Mouse (Mus musculus): ENCODE results near the gene Tac4. TPM values are rescaled to one million over a fixed set of nuclear protein-coding genes. Genes with fewer than 3 reads are reported as not detected.
A peak's percentile ranks its signal among the peaks of the same experiment; 100 is the strongest.

Tac4 gene
- polyA plus RNA-seq, 1 experiment: 0.44 TPM

- TF ChIP-seq CTCF (IDR thresholded peaks at IDR 0.05; ENCODE audit: extremely low read depth, insufficient read depth, insufficient read length, insufficient replicate concordance) (no peak), POLR2A (IDR thresholded peaks at IDR 0.05; ENCODE audit: low read depth, low read length) (peak; percentile 58; the same call in 1 of the 2 replicates)
- Histone ChIP-seq H3K4me3 (ENCODE audit: extremely low read depth, insufficient read depth, insufficient read length) (peak overlapping the region; percentile 90), H3K4me1 (ENCODE audit: control insufficient read depth, insufficient read depth, insufficient read length) (peaks cover 8% of the 10 kb centered on the region), H3K36me3 (ENCODE audit: control insufficient read depth, insufficient read depth, low read length) (peaks cover 9% of the 10 kb centered on the region), H3K27ac (ENCODE audit: insufficient read depth, low read length) (peak overlapping the region; percentile 91), H3K27me3 (ENCODE audit: control insufficient read depth, insufficient read depth, low read length) (no peaks in the 10 kb centered on the region)
- under 1% methylated on average over 37 of the region's 37 CpGs for WGBS
- peak; percentile 96 for DNase-seq (ENCODE audit: low read depth in 1 of 2, low spot score in 2 of 2)
These were observed 48.2 kb downstream of the Tac4 start for GRCm38 (mm10) chr11:95309510-95310006.

GRCm38 (mm10) chr11:95310007-95310647, 48.8 kb downstream of the Tac4 start, which contains the start of gene Kat7:
Gene Kat7, minus strand, starts transcription at chr11:95310246.
- peak; percentile 97 to 99 for DNase-seq (ENCODE audit: low read depth in 1 of 2, low spot score in 2 of 2)
- Histone ChIP-seq H3K36me3 (ENCODE audit: control insufficient read depth, insufficient read depth, low read length) (peaks cover 9% of the 10 kb centered on the region), H3K4me1 (ENCODE audit: control insufficient read depth, insufficient read depth, insufficient read length) (peaks cover 8% of the 10 kb centered on the region), H3K27me3 (ENCODE audit: control insufficient read depth, insufficient read depth, low read length) (no peaks in the 10 kb centered on the region), H3K4me3 (ENCODE audit: extremely low read depth, insufficient read depth, insufficient read length) (peak within 1 kb of the TSS; percentile 90), H3K27ac (ENCODE audit: insufficient read depth, low read length) (peak within 1 kb of the TSS; percentile 91)
- TF ChIP-seq CTCF (IDR thresholded peaks at IDR 0.05; ENCODE audit: extremely low read depth, insufficient read depth, insufficient read length, insufficient replicate concordance): no peak
- TF ChIP-seq POLR2A (IDR thresholded peaks at IDR 0.05; ENCODE audit: low read depth, low read length): no peak
- WGBS: under 1% methylated on average over 42 of the region's 42 CpGs

- H3K4me3 ChIP-seq (ENCODE audit: extremely low read depth, insufficient read depth, insufficient read length): peak overlapping the region; percentile 62
- H3K27ac ChIP-seq (ENCODE audit: insufficient read depth, low read length): peak overlapping the region; percentile 72
- peaks cover 8% of the 10 kb centered on the region for H3K4me1 ChIP-seq (ENCODE audit: control insufficient read depth, insufficient read depth, insufficient read length)
- H3K36me3 ChIP-seq (ENCODE audit: control insufficient read depth, insufficient read depth, low read length): peaks cover 5% of the 10 kb centered on the region; the same call in 1 of the 2 replicates
- 6% methylated on average over 17 of the region's 17 CpGs for WGBS
- TF ChIP-seq CTCF (IDR thresholded peaks at IDR 0.05; ENCODE audit: extremely low read depth, insufficient read depth, insufficient read length, insufficient replicate concordance) (no peak), POLR2A (IDR thresholded peaks at IDR 0.05; ENCODE audit: low read depth, low read length) (no peak)
- H3K27me3 ChIP-seq (ENCODE audit: control insufficient read depth, insufficient read depth, low read length): no peaks in the 10 kb centered on the region
- peak in 1 of 2 experiments; percentile 9 for DNase-seq (ENCODE audit: low read depth in 1 of 2, low spot score in 2 of 2)
These were observed 49.5 kb downstream of the Tac4 start for GRCm38 (mm10) chr11:95310648-95311424.

- no peak for TF ChIP-seq POLR2A (IDR thresholded peaks at IDR 0.05; ENCODE audit: low read depth, low read length)
- no peak for TF ChIP-seq CTCF (IDR thresholded peaks at IDR 0.05; ENCODE audit: extremely low read depth, insufficient read depth, insufficient read length, insufficient replicate concordance)
These were observed 50.1 kb downstream of the Tac4 start for GRCm38 (mm10) chr11:95311425-95311807.

GRCm38 (mm10) chr11:95315215-95315955, 54.1 kb downstream of the Tac4 start:
- no peak overlapping the region for H3K4me3 ChIP-seq (ENCODE audit: extremely low read depth, insufficient read depth, insufficient read length)
- no peaks in the 10 kb centered on the region for H3K27me3 ChIP-seq (ENCODE audit: control insufficient read depth, insufficient read depth, low read length)
- no peak overlapping the region for H3K27ac ChIP-seq (ENCODE audit: insufficient read depth, low read length)
- no peak for TF ChIP-seq POLR2A (IDR thresholded peaks at IDR 0.05; ENCODE audit: low read depth, low read length)
- no peak for TF ChIP-seq CTCF (IDR thresholded peaks at IDR 0.05; ENCODE audit: extremely low read depth, insufficient read depth, insufficient read length, insufficient replicate concordance)
- H3K36me3 ChIP-seq (ENCODE audit: control insufficient read depth, insufficient read depth, low read length): no peaks in the 10 kb centered on the region
- peaks cover 5% of the 10 kb centered on the region; the same call in 1 of the 2 replicates for H3K4me1 ChIP-seq (ENCODE audit: control insufficient read depth, insufficient read depth, insufficient read length)
- 76% methylated on average over 7 of the region's 7 CpGs for WGBS
- no peak for DNase-seq (ENCODE audit: low read depth in 1 of 2, low spot score in 2 of 2)

More at GRCm38 (mm10) chr11:95311425-95311807, 50.1 kb downstream of the Tac4 start:
- H3K4me1 ChIP-seq (ENCODE audit: control insufficient read depth, insufficient read depth, insufficient read length): peaks cover 8% of the 10 kb centered on the region
- peaks cover 3% of the 10 kb centered on the region; the same call in 1 of the 2 replicates for H3K36me3 ChIP-seq (ENCODE audit: control insufficient read depth, insufficient read depth, low read length)
- WGBS: 77% methylated on average over 5 of the region's 5 CpGs
- no peak overlapping the region for H3K4me3 ChIP-seq (ENCODE audit: extremely low read depth, insufficient read depth, insufficient read length)
- H3K27me3 ChIP-seq (ENCODE audit: control insufficient read depth, insufficient read depth, low read length): no peaks in the 10 kb centered on the region
- H3K27ac ChIP-seq (ENCODE audit: insufficient read depth, low read length): no peak overlapping the region
- DNase-seq (ENCODE audit: low read depth in 1 of 2, low spot score in 2 of 2): no peak

- no peaks in the 10 kb centered on the region for H3K36me3 ChIP-seq (ENCODE audit: control insufficient read depth, insufficient read depth, low read length)
- TF ChIP-seq POLR2A (IDR thresholded peaks at IDR 0.05; ENCODE audit: low read depth, low read length): no peak
- H3K27ac ChIP-seq (ENCODE audit: insufficient read depth, low read length): no peak overlapping the region
- 76% methylated on average over 9 of the region's 9 CpGs for WGBS
- no peak overlapping the region for H3K4me3 ChIP-seq (ENCODE audit: extremely low read depth, insufficient read depth, insufficient read length)
- no peak for DNase-seq (ENCODE audit: low read depth in 1 of 2, low spot score in 2 of 2)
- H3K4me1 ChIP-seq (ENCODE audit: control insufficient read depth, insufficient read depth, insufficient read length): no peaks in the 10 kb centered on the region
- H3K27me3 ChIP-seq (ENCODE audit: control insufficient read depth, insufficient read depth, low read length): no peaks in the 10 kb centered on the region
These were observed 56.8 kb downstream of the Tac4 start for GRCm38 (mm10) chr11:95318116-95318515.

Other genes with a start within 250 kb of the Tac4 start
- 12.6 and 13.8 TPM in 2 replicates for gene Pdk2, start 220.2 kb upstream of the Tac4 start, polyA plus RNA-seq (2012; rRNA removed)
- 12.7 and 13.9 TPM in 2 replicates for gene Itga3, start 184.7 kb upstream of the Tac4 start, polyA plus RNA-seq (2012; rRNA removed)
- gene Dlx3, start 141.4 kb upstream of the Tac4 start, polyA plus RNA-seq (2012; rRNA removed): not detected in 2 replicates
- not detected in 2 replicates for gene Dlx4, start 115.3 kb upstream of the Tac4 start, polyA plus RNA-seq (2012; rRNA removed)
- gene Kat7, start 48.7 kb downstream of the Tac4 start, polyA plus RNA-seq (2012; rRNA removed): 25.2 and 29.4 TPM in 2 replicates
- gene Fam117a, start 75.5 kb downstream of the Tac4 start, polyA plus RNA-seq (2012; rRNA removed): 123 and 142 TPM in 2 replicates
- gene Slc35b1, start 123.2 kb downstream of the Tac4 start, polyA plus RNA-seq (2012; rRNA removed): 40.9 and 44.9 TPM in 2 replicates
- gene Spop, start 152.6 kb downstream of the Tac4 start, polyA plus RNA-seq (2012; rRNA removed): 31.0 and 31.4 TPM in 2 replicates